Mouse (Mus musculus): ENCODE measurements around the gene Uso1. TPM values are rescaled to one million over a fixed set of nuclear protein-coding genes. Genes with fewer than 3 reads are reported as not detected.

Uso1 gene
- polyA plus RNA-seq, 1 experiment from 2014 or later: 50.1 TPM

- Histone ChIP-seq H3K27me3 (peaks cover 2% of the 10 kb centered on the region), H3K9me3 (no peaks in the 10 kb centered on the region), H3K4me2 (no peak overlapping the region), H3K4me3 (replicated peaks) (no peak overlapping the region), H3K9ac (replicated peaks) (no peak overlapping the region), H3K4me1 (replicated peaks) (peaks cover 10% of the 10 kb centered on the region), H3K36me3 (no peaks in the 10 kb centered on the region), H3K27ac (no peak overlapping the region)
- ATAC-seq (ENCODE audit: insufficient number of reproducible peaks, insufficient read depth, low FRiP score, low TSS enrichment, low read depth): no peak
- WGBS: 93% methylated on average over 4 of the region's 4 CpGs
Observed at GRCm38 (mm10) chr5:92107282-92107681, 30.5 kb upstream of the Uso1 start.

GRCm38 (mm10) chr5:92110818-92111355 is 26.9 kb upstream of the Uso1 start:
- H3K9me3 ChIP-seq: no peaks in the 10 kb centered on the region
- no peak for ATAC-seq (ENCODE audit: insufficient number of reproducible peaks, insufficient read depth, low FRiP score, low TSS enrichment, low read depth)
- 90% methylated on average over 5 of the region's 5 CpGs for WGBS
- H3K4me3 ChIP-seq (replicated peaks): no peak overlapping the region
- H3K27me3 ChIP-seq: peaks cover 9% of the 10 kb centered on the region
- H3K4me2 ChIP-seq: no peak overlapping the region
- H3K36me3 ChIP-seq: no peaks in the 10 kb centered on the region
- no peak overlapping the region for H3K9ac ChIP-seq (replicated peaks)
- peaks cover 17% of the 10 kb centered on the region for H3K4me1 ChIP-seq (replicated peaks)
- H3K27ac ChIP-seq: no peak overlapping the region

- Histone ChIP-seq H3K4me3 (replicated peaks) (no peak overlapping the region), H3K36me3 (no peaks in the 10 kb centered on the region), H3K9ac (replicated peaks) (no peak overlapping the region; the same call in 1 of the 2 replicates), H3K4me2 (peak overlapping the region; percentile 47), H3K4me1 (replicated peaks) (peaks cover 10% of the 10 kb centered on the region), H3K9me3 (no peaks in the 10 kb centered on the region), H3K27ac (no peak overlapping the region), H3K27me3 (peaks cover 9% of the 10 kb centered on the region)
- no peak for ATAC-seq (ENCODE audit: insufficient number of reproducible peaks, insufficient read depth, low FRiP score, low TSS enrichment, low read depth)
- 8% methylated on average over 6 of the region's 6 CpGs for WGBS
Observed at GRCm38 (mm10) chr5:92112175-92112574, 25.6 kb upstream of the Uso1 start.

GRCm38 (mm10) chr5:92112585-92112984 is 25.2 kb upstream of the Uso1 start:
- H3K4me1 ChIP-seq (replicated peaks): peaks cover 10% of the 10 kb centered on the region
- H3K27me3 ChIP-seq: peaks cover 9% of the 10 kb centered on the region
- no peaks in the 10 kb centered on the region for H3K36me3 ChIP-seq
- 4% methylated on average over 10 of the region's 10 CpGs for WGBS
- no peaks in the 10 kb centered on the region for H3K9me3 ChIP-seq
- no peak for ATAC-seq (ENCODE audit: insufficient number of reproducible peaks, insufficient read depth, low FRiP score, low TSS enrichment, low read depth)
- H3K27ac ChIP-seq: no peak overlapping the region
- H3K4me2 ChIP-seq: peak overlapping the region; percentile 47
- peak overlapping the region; percentile 34 for H3K9ac ChIP-seq (replicated peaks)
- peak overlapping the region; percentile 15 for H3K4me3 ChIP-seq (replicated peaks)

GRCm38 (mm10) chr5:92113484-92113883 is 24.3 kb upstream of the Uso1 start:
- no peaks in the 10 kb centered on the region for H3K36me3 ChIP-seq
- WGBS: 83% methylated on average over 7 of the region's 7 CpGs
- H3K27me3 ChIP-seq: peaks cover 9% of the 10 kb centered on the region
- ATAC-seq (ENCODE audit: insufficient number of reproducible peaks, insufficient read depth, low FRiP score, low TSS enrichment, low read depth): no peak
- no peaks in the 10 kb centered on the region for H3K9me3 ChIP-seq
- H3K4me3 ChIP-seq (replicated peaks): no peak overlapping the region
- peaks cover 10% of the 10 kb centered on the region for H3K4me1 ChIP-seq (replicated peaks)
- H3K9ac ChIP-seq (replicated peaks): no peak overlapping the region
- H3K27ac ChIP-seq: no peak overlapping the region
- H3K4me2 ChIP-seq: no peak overlapping the region

- ATAC-seq (ENCODE audit: insufficient number of reproducible peaks, insufficient read depth, low FRiP score, low TSS enrichment, low read depth): no peak; the same call in 1 of the 2 replicates
- peaks cover 9% of the 10 kb centered on the region for H3K27me3 ChIP-seq
- no peaks in the 10 kb centered on the region for H3K36me3 ChIP-seq
- no peaks in the 10 kb centered on the region for H3K9me3 ChIP-seq
- WGBS: 85% methylated on average over 6 of the region's 6 CpGs
- no peak overlapping the region for H3K4me2 ChIP-seq
- H3K4me1 ChIP-seq (replicated peaks): peaks cover 10% of the 10 kb centered on the region
- no peak overlapping the region for H3K4me3 ChIP-seq (replicated peaks)
- no peak overlapping the region for H3K9ac ChIP-seq (replicated peaks)
- no peak overlapping the region for H3K27ac ChIP-seq
Observed at GRCm38 (mm10) chr5:92114223-92114622, 23.5 kb upstream of the Uso1 start.

- WGBS: 93% methylated on average over 2 of the region's 2 CpGs
Observed at GRCm38 (mm10) chr5:92114939-92115338, 22.8 kb upstream of the Uso1 start.

GRCm38 (mm10) chr5:92117823-92118403 is 19.8 kb upstream of the Uso1 start:
- no peak overlapping the region for H3K9ac ChIP-seq (replicated peaks)
- H3K36me3 ChIP-seq: peaks cover 4% of the 10 kb centered on the region; the same call in 1 of the 2 replicates
- H3K27me3 ChIP-seq: peaks cover under 1% of the 10 kb centered on the region; the same call in 1 of the 2 replicates
- 54% methylated on average over 12 of the region's 12 CpGs for WGBS
- peaks cover 1% of the 10 kb centered on the region; the same call in 1 of the 2 replicates for H3K4me1 ChIP-seq (replicated peaks)
- H3K4me3 ChIP-seq (replicated peaks): no peak overlapping the region
- H3K9me3 ChIP-seq: no peaks in the 10 kb centered on the region
- no peak overlapping the region for H3K27ac ChIP-seq
- no peak for ATAC-seq (ENCODE audit: insufficient number of reproducible peaks, insufficient read depth, low FRiP score, low TSS enrichment, low read depth)
- no peak overlapping the region for H3K4me2 ChIP-seq

More at GRCm38 (mm10) chr5:92114939-92115338, 22.8 kb upstream of the Uso1 start:
- H3K4me3 ChIP-seq (replicated peaks): no peak overlapping the region
- H3K36me3 ChIP-seq: no peaks in the 10 kb centered on the region
- H3K27me3 ChIP-seq: peaks cover 9% of the 10 kb centered on the region
- no peak overlapping the region for H3K27ac ChIP-seq
- no peak for ATAC-seq (ENCODE audit: insufficient number of reproducible peaks, insufficient read depth, low FRiP score, low TSS enrichment, low read depth)
- no peaks in the 10 kb centered on the region for H3K9me3 ChIP-seq
- no peak overlapping the region for H3K9ac ChIP-seq (replicated peaks)
- H3K4me1 ChIP-seq (replicated peaks): peaks cover 10% of the 10 kb centered on the region
- H3K4me2 ChIP-seq: no peak overlapping the region

- Histone ChIP-seq H3K27ac (no peak overlapping the region), H3K4me2 (no peak overlapping the region), H3K36me3 (peaks cover 6% of the 10 kb centered on the region; the same call in 1 of the 2 replicates), H3K9ac (replicated peaks) (no peak overlapping the region), H3K9me3 (no peaks in the 10 kb centered on the region), H3K4me1 (replicated peaks) (no peaks in the 10 kb centered on the region), H3K4me3 (replicated peaks) (no peak overlapping the region), H3K27me3 (no peaks in the 10 kb centered on the region)
- WGBS: 87% methylated on average over 4 of the region's 4 CpGs
- no peak for ATAC-seq (ENCODE audit: insufficient number of reproducible peaks, insufficient read depth, low FRiP score, low TSS enrichment, low read depth)
Observed at GRCm38 (mm10) chr5:92121636-92122035, 16.1 kb upstream of the Uso1 start.

- no peak for ATAC-seq (ENCODE audit: insufficient number of reproducible peaks, insufficient read depth, low FRiP score, low TSS enrichment, low read depth)
- Histone ChIP-seq H3K4me2 (no peak overlapping the region), H3K4me3 (replicated peaks) (no peak overlapping the region), H3K9me3 (no peaks in the 10 kb centered on the region), H3K4me1 (replicated peaks) (peaks cover 4% of the 10 kb centered on the region; the same call in 1 of the 2 replicates), H3K36me3 (peaks cover 9% of the 10 kb centered on the region; the same call in 1 of the 2 replicates), H3K27me3 (no peaks in the 10 kb centered on the region), H3K9ac (replicated peaks) (no peak overlapping the region), H3K27ac (no peak overlapping the region)
- over 99% methylated on average over 3 of the region's 3 CpGs for WGBS
Observed at GRCm38 (mm10) chr5:92125446-92125845, 12.3 kb upstream of the Uso1 start.

- Histone ChIP-seq H3K27me3 (no peaks in the 10 kb centered on the region), H3K9ac (replicated peaks) (no peak overlapping the region), H3K4me2 (no peak overlapping the region), H3K27ac (no peak overlapping the region), H3K4me3 (replicated peaks) (no peak overlapping the region), H3K4me1 (replicated peaks) (peaks cover 4% of the 10 kb centered on the region; the same call in 1 of the 2 replicates), H3K36me3 (peaks cover 12% of the 10 kb centered on the region; the same call in 1 of the 2 replicates), H3K9me3 (no peaks in the 10 kb centered on the region)
- 67% methylated on average over 9 of the region's 9 CpGs for WGBS
- no peak for ATAC-seq (ENCODE audit: insufficient number of reproducible peaks, insufficient read depth, low FRiP score, low TSS enrichment, low read depth)
Observed at GRCm38 (mm10) chr5:92127141-92127625, 10.6 kb upstream of the Uso1 start.
